Mouse (Mus musculus): ENCODE measurements around the gene Hoxc8.

DNA sequence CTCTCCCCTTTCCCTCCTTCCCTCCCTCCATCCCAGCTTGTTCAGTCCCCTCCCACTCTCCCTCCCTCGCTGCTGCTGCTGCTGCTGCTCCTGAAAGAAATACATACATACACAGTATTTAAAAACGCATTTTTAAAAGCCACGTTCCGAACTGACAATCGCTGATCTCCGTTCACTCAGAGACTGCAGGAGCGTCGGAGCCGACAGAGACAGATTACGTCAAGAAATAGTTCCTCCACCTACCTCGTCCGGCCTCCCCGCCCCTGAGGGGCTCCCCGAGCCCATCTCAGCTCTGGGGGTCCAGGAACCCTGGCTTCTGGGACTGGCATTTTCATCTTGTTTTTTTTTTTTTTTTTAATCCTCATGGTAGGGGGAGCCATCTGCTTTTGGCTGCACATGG lies 9.5 kb upstream of the Hoxc8 start:
- no peak for TF ChIP-seq GATA1 (IDR thresholded peaks at IDR 0.05; ENCODE audit: low read length)
- TF ChIP-seq TAL1 (IDR thresholded peaks at IDR 0.05; ENCODE audit: low read length) = no peak

Data from erythroblast, embryonic 14.5 days (primary cell).